ENCODE assay signal across 2 mouse cellular contexts in genomic region chr4:127038828-127039349, GRCm38 (mm10).
TF ChIP-seq lines count a peak whose summit lies in the region.

No protein-coding gene starts in this region.

TF ChIP-seq in CH12.LX, 34 proteins besides CTCF, POLR2A, EP300 and RAD21 (continued from another document):
- TF ChIP-seq POLR2AphosphoS2 (IDR thresholded peaks at IDR 0.05; ENCODE audit: low read depth, low read length) (0 out of 2 replicates have a peak, but pooled peaks have one; percentile 3), MYC (IDR thresholded peaks at IDR 0.05; ENCODE audit: low read depth, low read length) (no peak)

TF ChIP-seq in ES-E14, 5 proteins besides CTCF, POLR2A, EP300 and RAD21:
- TF ChIP-seq CHD2 (IDR thresholded peaks at IDR 0.05; ENCODE audit: low read depth, low read length) (0 out of 2 replicates have a peak, but pooled peaks have one; percentile 3), HCFC1 (IDR thresholded peaks at IDR 0.05; ENCODE audit: borderline replicate concordance, insufficient read depth, low read length) (no peak)
